Mouse (Mus musculus): ENCODE measurements around the gene Trim15. TPM values are rescaled to one million over a fixed set of nuclear protein-coding genes. Genes with fewer than 3 reads are reported as not detected.

The Trim15 gene
- polyA plus RNA-seq (2015; fragmentation: Nextera tagmentation; extraction: Ambion mirVana), result 8.5 and 11.6 TPM in 2 replicates

GRCm38 (mm10) chr17:36866719-36867527 lies at the start of gene Trim15:
Trim15 (minus strand) TSS chr17:36867210.
- Histone ChIP-seq H3K9ac (ENCODE audit: low read depth, low read length) (peak within 1 kb of the TSS; percentile 72), H3K4me3 (ENCODE audit: low read length) (peak within 1 kb of the TSS; percentile 50)
- peak; percentile 97 for ATAC-seq

GRCm38 (mm10) chr17:36915076-36915475 lies 48.1 kb upstream of the Trim15 start:
- Histone ChIP-seq H3K9ac (ENCODE audit: low read depth, low read length) (no peak overlapping the region), H3K27me3 (replicated peaks; ENCODE audit: control insufficient read depth, insufficient read depth, low read length) (no peaks in the 10 kb centered on the region), H3K27ac (ENCODE audit: low read length) (no peak overlapping the region), H3K4me1 (ENCODE audit: control insufficient read depth, insufficient read depth, low read length) (no peaks in the 10 kb centered on the region), H3K36me3 (ENCODE audit: control insufficient read depth, insufficient read depth, low read length) (no peaks in the 10 kb centered on the region), H3K9me3 (ENCODE audit: control insufficient read depth, low read length) (no peaks in the 10 kb centered on the region), H3K4me2 (ENCODE audit: low read depth, low read length) (no peak overlapping the region), H3K4me3 (ENCODE audit: low read length) (no peak overlapping the region)
- 13% methylated on average over 9 of the region's 9 CpGs for whole genome bisulfite sequencing
- ATAC-seq, result no peak

More at GRCm38 (mm10) chr17:36866719-36867527, at the start of gene Trim15:
- Histone ChIP-seq H3K27me3 (replicated peaks; ENCODE audit: control insufficient read depth, insufficient read depth, low read length) (peaks cover 4% of the 10 kb centered on the region; the same call in 1 of the 2 replicates), H3K4me1 (ENCODE audit: control insufficient read depth, insufficient read depth, low read length) (0 out of 2 replicates have a peak, but pooled peaks cover 4% of the 10 kb centered on the region), H3K9me3 (ENCODE audit: control insufficient read depth, low read length) (no peaks in the 10 kb centered on the region), H3K27ac (ENCODE audit: low read length) (peak within 1 kb of the TSS; percentile 85), H3K36me3 (ENCODE audit: control insufficient read depth, insufficient read depth, low read length) (no peaks in the 10 kb centered on the region), H3K4me2 (ENCODE audit: low read depth, low read length) (peak within 1 kb of the TSS; percentile 57)
- 8% methylated on average over 29 of the region's 29 CpGs for WGBS

GRCm38 (mm10) chr17:36914108-36914507 lies 47.1 kb upstream of the Trim15 start:
- H3K9me3 ChIP-seq (ENCODE audit: control insufficient read depth, low read length), result no peaks in the 10 kb centered on the region
- no peak overlapping the region for H3K27ac ChIP-seq (ENCODE audit: low read length)
- no peak overlapping the region for H3K9ac ChIP-seq (ENCODE audit: low read depth, low read length)
- no peak overlapping the region for H3K4me2 ChIP-seq (ENCODE audit: low read depth, low read length)
- H3K4me1 ChIP-seq (ENCODE audit: control insufficient read depth, insufficient read depth, low read length), result no peaks in the 10 kb centered on the region
- no peaks in the 10 kb centered on the region for H3K27me3 ChIP-seq (replicated peaks; ENCODE audit: control insufficient read depth, insufficient read depth, low read length)
- 6% methylated on average over 2 of the region's 2 CpGs for WGBS
- H3K4me3 ChIP-seq (ENCODE audit: low read length), result no peak overlapping the region
- peak; percentile 58 for ATAC-seq
- no peaks in the 10 kb centered on the region for H3K36me3 ChIP-seq (ENCODE audit: control insufficient read depth, insufficient read depth, low read length)

GRCm38 (mm10) chr17:36912031-36912430 lies 45.0 kb upstream of the Trim15 start:
- no peak overlapping the region for H3K27ac ChIP-seq (ENCODE audit: low read length)
- no peak for ATAC-seq
- H3K27me3 ChIP-seq (replicated peaks; ENCODE audit: control insufficient read depth, insufficient read depth, low read length), result no peaks in the 10 kb centered on the region
- H3K4me1 ChIP-seq (ENCODE audit: control insufficient read depth, insufficient read depth, low read length), result no peaks in the 10 kb centered on the region
- WGBS, result 63% methylated on average over 2 of the region's 2 CpGs
- no peak overlapping the region for H3K4me3 ChIP-seq (ENCODE audit: low read length)
- H3K36me3 ChIP-seq (ENCODE audit: control insufficient read depth, insufficient read depth, low read length), result no peaks in the 10 kb centered on the region
- H3K9me3 ChIP-seq (ENCODE audit: control insufficient read depth, low read length), result no peaks in the 10 kb centered on the region
- H3K9ac ChIP-seq (ENCODE audit: low read depth, low read length), result no peak overlapping the region
- H3K4me2 ChIP-seq (ENCODE audit: low read depth, low read length), result no peak overlapping the region

- Histone ChIP-seq H3K9ac (ENCODE audit: low read depth, low read length) (no peak overlapping the region), H3K4me1 (ENCODE audit: control insufficient read depth, insufficient read depth, low read length) (no peaks in the 10 kb centered on the region), H3K4me3 (ENCODE audit: low read length) (no peak overlapping the region), H3K27ac (ENCODE audit: low read length) (no peak overlapping the region), H3K27me3 (replicated peaks; ENCODE audit: control insufficient read depth, insufficient read depth, low read length) (no peaks in the 10 kb centered on the region), H3K4me2 (ENCODE audit: low read depth, low read length) (no peak overlapping the region), H3K9me3 (ENCODE audit: control insufficient read depth, low read length) (no peaks in the 10 kb centered on the region), H3K36me3 (ENCODE audit: control insufficient read depth, insufficient read depth, low read length) (no peaks in the 10 kb centered on the region)
- no peak for ATAC-seq
- 52% methylated on average over 4 of the region's 4 CpGs for WGBS
Measured at GRCm38 (mm10) chr17:36909802-36910201, 42.8 kb upstream of the Trim15 start.

- no peak overlapping the region for H3K9ac ChIP-seq (ENCODE audit: low read depth, low read length)
- ATAC-seq, result no peak
- no peak overlapping the region for H3K4me2 ChIP-seq (ENCODE audit: low read depth, low read length)
- H3K27ac ChIP-seq (ENCODE audit: low read length), result no peak overlapping the region
- no peaks in the 10 kb centered on the region for H3K9me3 ChIP-seq (ENCODE audit: control insufficient read depth, low read length)
- no peaks in the 10 kb centered on the region for H3K4me1 ChIP-seq (ENCODE audit: control insufficient read depth, insufficient read depth, low read length)
- no peaks in the 10 kb centered on the region for H3K27me3 ChIP-seq (replicated peaks; ENCODE audit: control insufficient read depth, insufficient read depth, low read length)
- 56% methylated on average over 1 of the region's 1 CpGs for WGBS
- H3K36me3 ChIP-seq (ENCODE audit: control insufficient read depth, insufficient read depth, low read length), result no peaks in the 10 kb centered on the region
- H3K4me3 ChIP-seq (ENCODE audit: low read length), result no peak overlapping the region
Measured at GRCm38 (mm10) chr17:36908235-36908634, 41.2 kb upstream of the Trim15 start.

GRCm38 (mm10) chr17:36903651-36904050 lies 36.6 kb upstream of the Trim15 start:
- H3K36me3 ChIP-seq (ENCODE audit: control insufficient read depth, insufficient read depth, low read length), result no peaks in the 10 kb centered on the region
- H3K27ac ChIP-seq (ENCODE audit: low read length), result no peak overlapping the region
- H3K4me2 ChIP-seq (ENCODE audit: low read depth, low read length), result no peak overlapping the region
- no peaks in the 10 kb centered on the region for H3K27me3 ChIP-seq (replicated peaks; ENCODE audit: control insufficient read depth, insufficient read depth, low read length)
- ATAC-seq, result no peak
- no peak overlapping the region for H3K9ac ChIP-seq (ENCODE audit: low read depth, low read length)
- no peak overlapping the region for H3K4me3 ChIP-seq (ENCODE audit: low read length)
- no peaks in the 10 kb centered on the region for H3K4me1 ChIP-seq (ENCODE audit: control insufficient read depth, insufficient read depth, low read length)
- no peaks in the 10 kb centered on the region for H3K9me3 ChIP-seq (ENCODE audit: control insufficient read depth, low read length)
- 70% methylated on average over 3 of the region's 3 CpGs for WGBS

GRCm38 (mm10) chr17:36900691-36901090 lies 33.7 kb upstream of the Trim15 start:
- Histone ChIP-seq H3K9ac (ENCODE audit: low read depth, low read length) (no peak overlapping the region), H3K4me1 (ENCODE audit: control insufficient read depth, insufficient read depth, low read length) (no peaks in the 10 kb centered on the region), H3K27me3 (replicated peaks; ENCODE audit: control insufficient read depth, insufficient read depth, low read length) (no peaks in the 10 kb centered on the region), H3K9me3 (ENCODE audit: control insufficient read depth, low read length) (no peaks in the 10 kb centered on the region), H3K4me3 (ENCODE audit: low read length) (peak overlapping the region; percentile 42), H3K36me3 (ENCODE audit: control insufficient read depth, insufficient read depth, low read length) (no peaks in the 10 kb centered on the region), H3K27ac (ENCODE audit: low read length) (no peak overlapping the region), H3K4me2 (ENCODE audit: low read depth, low read length) (peak overlapping the region; percentile 60)
- WGBS, result 35% methylated on average over 1 of the region's 1 CpGs
- ATAC-seq, result no peak

GRCm38 (mm10) chr17:36900001-36900400 lies 33.0 kb upstream of the Trim15 start:
- H3K27me3 ChIP-seq (replicated peaks; ENCODE audit: control insufficient read depth, insufficient read depth, low read length), result no peaks in the 10 kb centered on the region
- H3K9me3 ChIP-seq (ENCODE audit: control insufficient read depth, low read length), result no peaks in the 10 kb centered on the region
- H3K27ac ChIP-seq (ENCODE audit: low read length), result 0 out of 2 replicates have a peak overlapping the region, but pooled peaks have one; percentile 12
- peak overlapping the region; percentile 60 for H3K4me2 ChIP-seq (ENCODE audit: low read depth, low read length)
- H3K36me3 ChIP-seq (ENCODE audit: control insufficient read depth, insufficient read depth, low read length), result no peaks in the 10 kb centered on the region
- 0 out of 2 replicates have a peak, but pooled peaks cover 2% of the 10 kb centered on the region for H3K4me1 ChIP-seq (ENCODE audit: control insufficient read depth, insufficient read depth, low read length)
- WGBS, result 75% methylated on average over 5 of the region's 5 CpGs
- no peak for ATAC-seq
- H3K9ac ChIP-seq (ENCODE audit: low read depth, low read length), result peak overlapping the region; percentile 65
- peak overlapping the region; percentile 42 for H3K4me3 ChIP-seq (ENCODE audit: low read length)

Data from intestine, embryonic 16.5 days (tissue).